Mouse (Mus musculus) stomach, embryonic 14.5 days (tissue): ENCODE measurements around the gene Dpf3. TPM values are rescaled to one million over a fixed set of nuclear protein-coding genes. Genes with fewer than 3 reads are reported as not detected.

Source experiments
- ATAC-seq: fragments of 200-750 bp; cut with Nextera tagmentation; 2 replicates; pipeline ENCODE4 v1.8.0; 2017; ENCODE audit warnings: low read depth, moderate TSS enrichment; ENCODE audit not compliant: insufficient number of reproducible peaks, insufficient read depth, low FRiP score
- H3K27ac ChIP-seq: fragments of 300-500 bp; sonication (generic); 2 replicates; pipeline ENCODE4 v1.5.1; 2014; ENCODE audit warnings: mild to moderate bottlenecking, low read length, moderate library complexity, mixed read lengths
- H3K27me3 ChIP-seq: fragments of 300-500 bp; sonication (generic); 2 replicates; pipeline ENCODE4 v1.6.1; 2014; ENCODE audit warnings: low read length, control low read depth, mixed read lengths; ENCODE audit not compliant: control insufficient read depth, insufficient read depth
- H3K36me3 ChIP-seq: fragments of 300-500 bp; sonication (generic); 2 replicates; pipeline ENCODE4 v1.6.1; 2014; ENCODE audit warnings: mild to moderate bottlenecking, control low read depth, low read length, moderate library complexity, mixed read lengths; ENCODE audit not compliant: control insufficient read depth, insufficient read depth
- H3K4me1 ChIP-seq: fragments of 300-500 bp; sonication (generic); 2 replicates; pipeline ENCODE4 v1.6.1; 2014; ENCODE audit warnings: low read length, control low read depth, mixed read lengths; ENCODE audit not compliant: control insufficient read depth, insufficient read depth
- H3K4me2 ChIP-seq: fragments of 300-500 bp; sonication (generic); replicated peaks from 2 replicates; pipeline ENCODE4 v1.6.1; 2014; ENCODE audit warnings: low read depth, low read length, control low read depth
- H3K4me3 ChIP-seq: fragments of 300-500 bp; sonication (generic); 2 replicates; pipeline ENCODE4 v1.5.1; 2014; ENCODE audit warnings: low read depth, low read length, control low read depth
- H3K9ac ChIP-seq: fragments of 300-500 bp; sonication (generic); replicated peaks from 2 replicates; pipeline ENCODE4 v1.6.1; 2014; ENCODE audit warnings: low read depth, mild to moderate bottlenecking, control low read depth, low read length, moderate library complexity, mixed read lengths
- H3K9me3 ChIP-seq: fragments of 300-500 bp; sonication (generic); 2 replicates; pipeline ENCODE4 v1.6.1; 2016; ENCODE audit warnings: low read depth, low read length, control low read depth; ENCODE audit not compliant: control insufficient read depth
- WGBS: fragments of 180-500 bp; shearing (Covaris S2); extraction: QIAGEN DNeasy Blood & Tissue Kit; methylation state at CpG from one replicate; pipeline ENCODE4 v1.1.7; 2014; 5-methylcytosine and 5-hydroxymethylcytosine counted together
- polyA plus RNA-seq: library from polyadenylated mRNA; unstranded; fragments of >200 nt; fragmentation: Nextera tagmentation; extraction: Ambion mirVana; gene quantifications from 2 replicates; pipeline ENCODE4 v1.2.1, GENCODE M21; 2014

Dpf3 gene
- polyA plus RNA-seq, 1 experiment from 2014 or later, result 4.1 TPM

- WGBS, result 89% methylated on average over 4 of the region's 4 CpGs
- no peak for ATAC-seq
- no peaks in the 10 kb centered on the region for H3K27me3 ChIP-seq
- H3K4me1 ChIP-seq, result no peaks in the 10 kb centered on the region
- H3K27ac ChIP-seq, result no peak overlapping the region
- no peaks in the 10 kb centered on the region for H3K9me3 ChIP-seq
- no peak overlapping the region for H3K4me3 ChIP-seq
- H3K36me3 ChIP-seq, result no peaks in the 10 kb centered on the region
- no peak overlapping the region for H3K4me2 ChIP-seq
- no peak overlapping the region for H3K9ac ChIP-seq
Observed at GRCm38 (mm10) chr12:83254399-83254798, 233.1 kb downstream of the Dpf3 start.

GRCm38 (mm10) chr12:83249066-83249465 is 238.4 kb downstream of the Dpf3 start:
- H3K9ac ChIP-seq, result no peak overlapping the region
- ATAC-seq, result no peak
- H3K27me3 ChIP-seq, result no peaks in the 10 kb centered on the region
- H3K4me1 ChIP-seq, result no peaks in the 10 kb centered on the region
- no peak overlapping the region for H3K27ac ChIP-seq
- no peak overlapping the region for H3K4me3 ChIP-seq
- no peaks in the 10 kb centered on the region for H3K36me3 ChIP-seq
- no peaks in the 10 kb centered on the region for H3K9me3 ChIP-seq
- WGBS, result 85% methylated on average over 3 of the region's 3 CpGs
- no peak overlapping the region for H3K4me2 ChIP-seq

- Histone ChIP-seq H3K4me3 (no peak overlapping the region), H3K27ac (no peak overlapping the region), H3K9ac (no peak overlapping the region), H3K36me3 (no peaks in the 10 kb centered on the region), H3K27me3 (no peaks in the 10 kb centered on the region), H3K9me3 (no peaks in the 10 kb centered on the region), H3K4me1 (no peaks in the 10 kb centered on the region), H3K4me2 (no peak overlapping the region)
- no peak for ATAC-seq
- WGBS, result 71% methylated on average over 2 of the region's 2 CpGs
Observed at GRCm38 (mm10) chr12:83248636-83249035, 238.9 kb downstream of the Dpf3 start.

GRCm38 (mm10) chr12:83247669-83248068 is 239.8 kb downstream of the Dpf3 start:
- Histone ChIP-seq H3K4me2 (no peak overlapping the region), H3K4me3 (no peak overlapping the region), H3K36me3 (no peaks in the 10 kb centered on the region), H3K9me3 (no peaks in the 10 kb centered on the region), H3K9ac (no peak overlapping the region), H3K4me1 (no peaks in the 10 kb centered on the region), H3K27me3 (no peaks in the 10 kb centered on the region), H3K27ac (no peak overlapping the region)
- ATAC-seq, result no peak
- 79% methylated on average over 3 of the region's 3 CpGs for WGBS

- Histone ChIP-seq H3K27me3 (no peaks in the 10 kb centered on the region), H3K27ac (no peak overlapping the region), H3K4me2 (no peak overlapping the region), H3K4me1 (no peaks in the 10 kb centered on the region), H3K9ac (no peak overlapping the region), H3K4me3 (no peak overlapping the region), H3K36me3 (no peaks in the 10 kb centered on the region), H3K9me3 (no peaks in the 10 kb centered on the region)
- no peak for ATAC-seq
- WGBS, result 67% methylated on average over 3 of the region's 3 CpGs
Observed at GRCm38 (mm10) chr12:83241022-83241421, 246.5 kb downstream of the Dpf3 start.

- no peak overlapping the region for H3K27ac ChIP-seq
Observed at GRCm38 (mm10) chr12:83240571-83240970, 246.9 kb downstream of the Dpf3 start.

GRCm38 (mm10) chr12:83235781-83236180 is 251.7 kb downstream of the Dpf3 start:
- Histone ChIP-seq H3K9ac (no peak overlapping the region), H3K4me2 (no peak overlapping the region)
- WGBS, result 94% methylated on average over 6 of the region's 6 CpGs

More at GRCm38 (mm10) chr12:83240571-83240970, 246.9 kb downstream of the Dpf3 start:
- no peak overlapping the region for H3K4me3 ChIP-seq
- no peaks in the 10 kb centered on the region for H3K27me3 ChIP-seq
- no peaks in the 10 kb centered on the region for H3K4me1 ChIP-seq
- H3K36me3 ChIP-seq, result no peaks in the 10 kb centered on the region
- no peak overlapping the region for H3K4me2 ChIP-seq
- no peak for ATAC-seq
- H3K9me3 ChIP-seq, result no peaks in the 10 kb centered on the region
- no peak overlapping the region for H3K9ac ChIP-seq

GRCm38 (mm10) chr12:83234981-83235380 is 252.5 kb downstream of the Dpf3 start:
- Histone ChIP-seq H3K4me2 (no peak overlapping the region), H3K9me3 (no peaks in the 10 kb centered on the region), H3K36me3 (no peaks in the 10 kb centered on the region), H3K27me3 (no peaks in the 10 kb centered on the region), H3K9ac (no peak overlapping the region), H3K27ac (no peak overlapping the region), H3K4me3 (no peak overlapping the region), H3K4me1 (no peaks in the 10 kb centered on the region)
- no peak for ATAC-seq
- WGBS, result 34% methylated on average over 2 of the region's 2 CpGs

More at GRCm38 (mm10) chr12:83235781-83236180, 251.7 kb downstream of the Dpf3 start:
- H3K27ac ChIP-seq, result no peak overlapping the region
- ATAC-seq, result no peak
- no peaks in the 10 kb centered on the region for H3K36me3 ChIP-seq
- no peaks in the 10 kb centered on the region for H3K4me1 ChIP-seq
- no peak overlapping the region for H3K4me3 ChIP-seq
- no peaks in the 10 kb centered on the region for H3K27me3 ChIP-seq
- H3K9me3 ChIP-seq, result no peaks in the 10 kb centered on the region

- Histone ChIP-seq H3K9ac (no peak overlapping the region), H3K36me3 (no peaks in the 10 kb centered on the region), H3K27me3 (no peaks in the 10 kb centered on the region), H3K27ac (no peak overlapping the region), H3K4me3 (no peak overlapping the region), H3K4me2 (no peak overlapping the region), H3K4me1 (no peaks in the 10 kb centered on the region), H3K9me3 (no peaks in the 10 kb centered on the region)
- ATAC-seq, result no peak
- 33% methylated on average over 7 of the region's 7 CpGs for WGBS
Observed at GRCm38 (mm10) chr12:83233651-83234050, 253.9 kb downstream of the Dpf3 start.
